Mouse (Mus musculus) CH12.LX (cell line): ENCODE data around the gene Hist1h2ag. TPM values are rescaled to one million over a fixed set of nuclear protein-coding genes. Genes with fewer than 3 reads are reported as not detected.

ENCODE experiments used
- DNase-seq: peaks from one replicate; pipeline ENCODE4 v3.0.0-alpha.2; 2013; ENCODE audit errors: extremely low read depth
- H3K27ac ChIP-seq: 2 replicates; pipeline ENCODE4 v1.5.1; 2012; ENCODE audit warnings: low read depth, mild to moderate bottlenecking, control low read depth, moderate library complexity; ENCODE audit not compliant: insufficient read depth
- H3K27me3 ChIP-seq: replicated peaks from 2 replicates; pipeline ENCODE3; 2012; ENCODE audit warnings: inconsistent platforms
- H3K36me3 ChIP-seq, 2 experiments: replicated peaks in 1 of 2; 2 replicates each; pipeline versions ENCODE3 to v1.6.1; 2012; ENCODE audit warnings: inconsistent platforms in 1 of 2, low read length in 1 of 2, mild to moderate bottlenecking in 1 of 2, mixed read lengths in 1 of 2, moderate library complexity in 1 of 2; ENCODE audit not compliant: control insufficient read depth in 1 of 2, insufficient read depth in 1 of 2
- H3K4me1 ChIP-seq, 2 experiments: 2 replicates each; pipeline ENCODE4 v1.6.1; 2012; ENCODE audit warnings: inconsistent platforms in 1 of 2, moderate library complexity in 1 of 2; ENCODE audit not compliant: insufficient read depth in 2 of 2, control insufficient read depth in 1 of 2
- H3K4me2 ChIP-seq: 2 replicates; pipeline ENCODE4 v1.6.1; 2012; ENCODE audit warnings: low read depth, mild to moderate bottlenecking, control low read depth; ENCODE audit not compliant: poor library complexity, insufficient read depth, severe bottlenecking
- H3K4me3 ChIP-seq, 3 experiments: fragments of 150-350 bp in 1 of 3; sonication (generic) in 1 of 3; replicated peaks in 1 of 3; 2 replicates each; pipeline versions ENCODE3 to v1.5.1; 2011 to 2012; ENCODE audit warnings: low read depth in 2 of 3, low read length in 2 of 3, mild to moderate bottlenecking in 2 of 3, moderate library complexity in 2 of 3, control low read depth in 1 of 3, improper control_type of control experiment in 1 of 3, inconsistent platforms in 1 of 3, mixed read lengths in 1 of 3; ENCODE audit not compliant: poor library complexity in 1 of 3
- H3K79me2 ChIP-seq: replicated peaks from 2 replicates; pipeline ENCODE4 v1.6.1; 2012; ENCODE audit warnings: mild to moderate bottlenecking, moderate library complexity; ENCODE audit not compliant: control insufficient read depth, poor library complexity, insufficient read depth, severe bottlenecking; ENCODE audit errors: extremely low read depth
- H3K9ac ChIP-seq: 2 replicates; pipeline ENCODE4 v1.6.1; 2012; ENCODE audit warnings: low read depth, mild to moderate bottlenecking, control low read depth, moderate library complexity; ENCODE audit not compliant: insufficient read depth
- H3K9me3 ChIP-seq: replicated peaks from 2 replicates; pipeline ENCODE3; 2012; ENCODE audit warnings: low read length, inconsistent platforms, mixed read lengths
- BHLHE40 ChIP-seq: IDR thresholded peaks from 2 replicates; pipeline ENCODE4 v1.6.1; 2011; ENCODE audit warnings: mild to moderate bottlenecking, low read depth, low read length, improper control_type of control experiment
- CHD2 ChIP-seq: IDR thresholded peaks from 2 replicates; pipeline ENCODE4 v1.6.1; 2011; ENCODE audit warnings: low read length, improper control_type of control experiment
- E2F4 ChIP-seq: IDR thresholded peaks from 2 replicates; pipeline ENCODE4 v1.6.1; 2011; ENCODE audit warnings: low read depth, low read length, improper control_type of control experiment; ENCODE audit not compliant: insufficient replicate concordance
- ELF1 ChIP-seq: IDR thresholded peaks from 2 replicates; pipeline ENCODE4 v1.6.1; 2014; ENCODE audit warnings: low read depth, mild to moderate bottlenecking, inconsistent platforms, low read length, improper control_type of control experiment
- EP300 ChIP-seq: IDR thresholded peaks from 2 replicates; pipeline ENCODE4 v1.6.1; 2011; ENCODE audit warnings: low read length, improper control_type of control experiment
- ETS1 ChIP-seq: conservative IDR thresholded peaks from 2 replicates; pipeline ENCODE4 v1.6.1; 2012; ENCODE audit warnings: low read depth, mild to moderate bottlenecking, inconsistent platforms, low read length, improper control_type of control experiment, moderate library complexity
- GABPA ChIP-seq: IDR thresholded peaks from 2 replicates; pipeline ENCODE4 v1.6.1; 2012; ENCODE audit warnings: low read depth, low read length, improper control_type of control experiment, inconsistent platforms; ENCODE audit not compliant: insufficient replicate concordance
- HCFC1 ChIP-seq: IDR thresholded peaks from 2 replicates; pipeline ENCODE4 v1.6.1; 2012; ENCODE audit warnings: low read depth, mild to moderate bottlenecking, inconsistent platforms, low read length, improper control_type of control experiment
- IRF4 ChIP-seq: IDR thresholded peaks from 2 replicates; pipeline ENCODE4 v1.6.1; 2014; ENCODE audit warnings: low read depth, mild to moderate bottlenecking, inconsistent platforms, low read length, improper control_type of control experiment
- JUN ChIP-seq: IDR thresholded peaks from 2 replicates; pipeline ENCODE4 v1.6.1; 2011; ENCODE audit warnings: low read depth, mild to moderate bottlenecking, low read length, improper control_type of control experiment, moderate library complexity; ENCODE audit not compliant: insufficient read depth
- KAT2A ChIP-seq: IDR thresholded peaks from 2 replicates; pipeline ENCODE4 v1.6.1; 2012; ENCODE audit warnings: low read length, improper control_type of control experiment, inconsistent platforms; ENCODE audit not compliant: insufficient replicate concordance
- MAFK ChIP-seq: IDR thresholded peaks from 2 replicates; pipeline ENCODE4 v1.6.1; 2011; ENCODE audit warnings: low read length, improper control_type of control experiment; ENCODE audit not compliant: insufficient replicate concordance
- MAZ ChIP-seq: IDR thresholded peaks from 2 replicates; pipeline ENCODE4 v1.6.1; 2012; ENCODE audit warnings: low read depth, mild to moderate bottlenecking, inconsistent platforms, low read length, improper control_type of control experiment, moderate library complexity
- MEF2A ChIP-seq: IDR thresholded peaks from 2 replicates; pipeline ENCODE4 v1.6.1; 2014; ENCODE audit warnings: low read depth, mild to moderate bottlenecking, inconsistent platforms, low read length, improper control_type of control experiment, borderline replicate concordance
- MXI1 ChIP-seq: IDR thresholded peaks from 2 replicates; pipeline ENCODE4 v1.6.1; 2011; ENCODE audit warnings: mild to moderate bottlenecking, low read depth, low read length, improper control_type of control experiment
- NELFE ChIP-seq: IDR thresholded peaks from 2 replicates; pipeline ENCODE4 v1.6.1; 2011; ENCODE audit warnings: low read depth, low read length, improper control_type of control experiment
- NRF1 ChIP-seq: IDR thresholded peaks from 2 replicates; pipeline ENCODE4 v1.6.1; 2014; ENCODE audit warnings: low read depth, mild to moderate bottlenecking, inconsistent platforms, low read length, improper control_type of control experiment, moderate library complexity
- PAX5 ChIP-seq: IDR thresholded peaks from 2 replicates; pipeline ENCODE4 v1.6.1; 2012; ENCODE audit warnings: low read length, inconsistent platforms, mixed read lengths
- POLR2AphosphoS2 ChIP-seq: IDR thresholded peaks from 2 replicates; pipeline ENCODE4 v1.6.1; 2011; ENCODE audit warnings: low read depth, low read length, improper control_type of control experiment
- SIN3A ChIP-seq: IDR thresholded peaks from 2 replicates; pipeline ENCODE4 v1.6.1; 2012; ENCODE audit warnings: low read length, improper control_type of control experiment, inconsistent platforms
- SMC3 ChIP-seq: IDR thresholded peaks from 2 replicates; pipeline ENCODE4 v1.6.1; 2011; ENCODE audit warnings: low read depth, low read length, improper control_type of control experiment
- TBP ChIP-seq: conservative IDR thresholded peaks from 2 replicates; pipeline ENCODE4 v1.6.1; 2011; ENCODE audit warnings: low read depth, low read length, improper control_type of control experiment
- TCF12 ChIP-seq: IDR thresholded peaks from 2 replicates; pipeline ENCODE4 v1.6.1; 2014; ENCODE audit warnings: low read depth, mild to moderate bottlenecking, inconsistent platforms, low read length, improper control_type of control experiment
- UBTF ChIP-seq: IDR thresholded peaks from 2 replicates; pipeline ENCODE4 v1.6.1; 2012; ENCODE audit warnings: low read depth, mild to moderate bottlenecking, inconsistent platforms, low read length, improper control_type of control experiment, moderate library complexity
- USF1 ChIP-seq: IDR thresholded peaks from 2 replicates; pipeline ENCODE4 v1.6.1; 2014; ENCODE audit warnings: low read depth, mild to moderate bottlenecking, inconsistent platforms, low read length, improper control_type of control experiment
- USF2 ChIP-seq: conservative IDR thresholded peaks from 2 replicates; pipeline ENCODE4 v1.6.1; 2011; ENCODE audit warnings: low read depth, low read length, improper control_type of control experiment
- ZC3H11A ChIP-seq: IDR thresholded peaks from 2 replicates; pipeline ENCODE4 v1.6.1; 2012; ENCODE audit warnings: low read depth, mild to moderate bottlenecking, inconsistent platforms, low read length, improper control_type of control experiment
- ZKSCAN1 ChIP-seq: IDR thresholded peaks from 2 replicates; pipeline ENCODE4 v1.6.1; 2012; ENCODE audit warnings: low read depth, inconsistent platforms, low read length, improper control_type of control experiment, borderline replicate concordance
- ZNF384 ChIP-seq: IDR thresholded peaks from 2 replicates; pipeline ENCODE4 v1.6.1; 2012; ENCODE audit warnings: low read depth, low read length, improper control_type of control experiment, inconsistent platforms
- dilution Hi-C: fragments of 300-500 bp; cut with MboI; formaldehyde crosslinking; loops from 2 replicates; pipeline ENCODE4 v1.14.3; 2020; ENCODE audit warnings: low sequenced_read_pairs; ENCODE audit not compliant: extremely low pct_unique_long_range_greater_than_20kb, extremely low pct_ligation_motif_present
- in situ Hi-C: fragments of 300-500 bp; cut with MboI; formaldehyde crosslinking; loops from 3 replicates; pipeline ENCODE4 v1.14.3; 2019; ENCODE audit warnings: low sequenced_read_pairs, low pct_ligation_motif_present, low pct_unique_long_range_greater_than_20kb, mixed read lengths
- polyA plus RNA-seq: library from polyadenylated mRNA; unstranded; fragments of >175 nt; gene quantifications from 2 replicates; pipeline ENCODE4 v1.2.1, GENCODE M21; 2012; ENCODE audit warnings: low read depth; ENCODE audit not compliant: insufficient read length
- total RNA-seq, 2 experiments: library from RNA; depleted of rRNA; stranded (reverse); fragments of 300-350 nt in 1 of 2; fragments of >200 nt in 1 of 2; gene quantifications; 2 replicates each; pipeline ENCODE4 v1.2.3; 2012 to 2014

Hist1h2ag gene
- total and polyA plus RNA-seq, 3 experiments, result 7.3 to 576 (median 22.0) TPM

DNA sequence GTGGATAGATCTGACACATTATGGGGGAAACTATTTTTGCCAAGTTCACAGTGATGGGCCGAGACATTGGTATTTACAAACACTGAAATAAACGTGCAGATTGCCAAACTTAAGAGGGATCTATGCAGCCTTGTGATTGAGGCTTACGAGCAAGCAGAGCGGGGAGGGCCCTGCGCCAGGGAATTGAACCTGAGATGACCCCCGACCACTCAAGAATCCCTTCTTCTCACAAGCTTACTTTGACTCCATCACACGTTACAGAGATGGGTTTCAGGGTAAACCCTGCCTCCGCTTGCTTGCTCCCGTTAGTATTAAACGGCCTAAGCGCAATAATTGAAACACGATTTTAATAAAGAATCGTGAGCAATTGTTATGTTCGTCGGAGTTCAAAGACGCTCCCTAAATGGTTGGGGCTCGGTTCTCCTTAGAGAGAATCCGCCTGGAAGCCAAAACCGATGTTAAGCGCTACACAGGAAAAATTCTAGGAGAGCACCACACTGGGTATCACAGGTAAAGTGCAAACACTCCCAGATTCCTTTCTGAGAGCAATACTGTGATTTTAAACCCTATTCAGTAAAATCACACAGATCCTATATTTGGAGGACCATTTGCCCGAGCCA lies 45.4 kb downstream of the Hist1h2ag start (continued):
- TF ChIP-seq NRF1 (no peak), MAZ (no peak)

GRCm38 (mm10) chr13:21996840-21997185 lies 45.9 kb downstream of the Hist1h2ag start:
- H3K9ac ChIP-seq, result peak overlapping the region; percentile 56
- H3K27me3 ChIP-seq, result peaks cover 32% of the 10 kb centered on the region
- TF ChIP-seq CHD2 (no peak), ELF1 (no peak), USF2 (no peak), SIN3A (no peak), EP300 (no peak), NELFE (no peak), ETS1 (no peak), ZC3H11A (no peak), USF1 (no peak), HCFC1 (no peak), SMC3 (no peak), E2F4 (no peak), TBP (no peak), KAT2A (no peak), JUN (no peak)
- no peaks in the 10 kb centered on the region for H3K9me3 ChIP-seq
- peak overlapping the region; percentile 74 for H3K4me2 ChIP-seq
- H3K4me1 ChIP-seq, result peaks cover 6 to 22% of the 10 kb centered on the region in 2 experiments
- DNase-seq, result no peak
- H3K79me2 ChIP-seq, result no peaks in the 10 kb centered on the region
- no peaks in the 10 kb centered on the region for H3K36me3 ChIP-seq
- peak overlapping the region; percentile 48 to 67 (median 52) for H3K4me3 ChIP-seq
- in situ Hi-C loops, result no loop called here
- no peak overlapping the region for H3K27ac ChIP-seq
- dilution Hi-C loops, result no loop called here

GRCm38 (mm10) chr13:21996101-21996839 lies 46.5 kb downstream of the Hist1h2ag start:
- dilution Hi-C loops (no loop called here), in situ Hi-C loops (no loop called here)
- Histone ChIP-seq H3K4me3 (peak overlapping the region; percentile 48 to 68 (median 56)), H3K27ac (no peak overlapping the region), H3K4me1 (peaks cover 6 to 17% of the 10 kb centered on the region in 2 experiments), H3K27me3 (peaks cover 32% of the 10 kb centered on the region), H3K4me2 (peak overlapping the region; percentile 74), H3K9ac (peak overlapping the region; percentile 56), H3K79me2 (no peaks in the 10 kb centered on the region), H3K36me3 (no peaks in the 10 kb centered on the region), H3K9me3 (peaks cover 3% of the 10 kb centered on the region)
- peak; percentile 76 for DNase-seq
- peak; percentile 99 for TF ChIP-seq TBP
- TF ChIP-seq MAFK, result peak; percentile 92
- no peak for TF ChIP-seq PAX5
- no peak for TF ChIP-seq GABPA
- no peak for TF ChIP-seq MEF2A
- no peak for TF ChIP-seq MXI1
- no peak for TF ChIP-seq ZKSCAN1
- TF ChIP-seq NRF1, result no peak
- TF ChIP-seq ZC3H11A, result no peak
- TF ChIP-seq ZNF384, result no peak
- no peak for TF ChIP-seq BHLHE40
- TF ChIP-seq USF1, result no peak
- TF ChIP-seq TCF12, result no peak
- TF ChIP-seq ELF1, result peak; percentile 87
- no peak for TF ChIP-seq UBTF
- no peak for TF ChIP-seq IRF4
- no peak; the same call in 1 of the 2 replicates for TF ChIP-seq SIN3A
- TF ChIP-seq POLR2AphosphoS2, result no peak
